Mouse (Mus musculus) lung, postnatal 0 days (tissue): ENCODE data around the gene Ppp6r3.
A peak's percentile ranks its signal among the peaks of the same experiment; 100 is the strongest.

ENCODE experiments used
- CTCF ChIP-seq: IDR thresholded peaks from 2 replicates; pipeline ENCODE4 v1.5.1; 2016; ENCODE audit warnings: antibody characterized with exemption, mild to moderate bottlenecking
- EP300 ChIP-seq: IDR thresholded peaks from 2 replicates; pipeline ENCODE4 v1.6.1; 2016; ENCODE audit warnings: antibody characterized with exemption, mild to moderate bottlenecking, control low read depth

DNA sequence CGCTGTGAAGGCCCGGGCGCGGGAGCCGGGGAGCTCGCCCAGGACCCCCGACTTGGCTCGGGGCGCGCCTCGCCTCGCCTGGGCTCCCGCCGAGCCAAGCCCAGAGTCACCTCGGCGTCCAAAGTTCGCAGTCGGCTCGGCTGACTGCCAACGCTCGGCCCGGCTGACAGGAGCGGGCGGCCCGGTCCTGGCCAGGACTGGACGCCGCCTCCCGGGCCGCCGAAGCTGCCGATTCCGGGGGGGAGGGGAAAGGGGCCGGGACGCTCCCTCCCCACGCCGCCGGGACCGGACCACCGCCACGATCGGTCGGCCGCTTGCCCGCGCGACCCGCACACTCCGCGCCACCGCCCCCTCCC is 295 bp downstream of the Ppp6r3 start:
- TF ChIP-seq CTCF (peak; percentile 12; the same call in 1 of the 2 replicates), EP300 (no peak)
